Comparison of ENCODE assay signal across 8 mouse cellular contexts in the genomic region with DNA sequence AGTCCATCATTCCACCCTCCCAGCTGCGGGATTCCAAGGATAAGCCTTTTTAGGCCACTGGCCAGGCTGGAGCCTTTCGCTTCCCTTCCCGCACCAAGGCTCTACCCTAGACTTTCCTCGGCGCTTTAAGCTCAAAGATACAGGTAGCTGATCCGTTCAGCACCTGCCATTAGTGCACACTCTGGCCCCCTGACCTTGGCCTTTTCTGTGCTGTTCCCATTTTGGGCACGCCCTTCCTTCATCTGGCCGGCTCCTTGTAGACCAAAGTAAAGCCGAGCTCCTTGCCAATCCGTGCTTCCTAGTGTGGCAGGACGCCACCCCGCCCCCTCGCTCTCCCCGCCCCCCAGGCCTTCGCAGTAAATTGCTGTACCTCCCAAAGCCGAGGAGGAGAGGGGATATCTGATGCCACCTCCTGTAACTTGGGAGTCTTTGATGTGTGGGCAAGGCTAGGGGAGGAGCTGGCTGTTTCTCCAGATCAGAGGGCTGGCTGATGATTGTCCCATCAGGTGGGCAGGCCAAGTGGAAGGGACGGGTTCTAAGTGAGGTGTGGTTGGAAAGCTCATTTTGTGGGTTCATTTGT. TPM values are rescaled to one million over a fixed set of nuclear protein-coding genes. Genes with fewer than 3 reads are reported as not detected.
DNase-seq lines count a peak whose midpoint lies in the region; ATAC-seq lines count a peak whose summit lies in the region.
"Had no signal": no experiment of that assay in that cellular context is flagged by ENCODE, and none has a peak within 500 bp of the region (broad histone marks: within the 10 kb centered on the region; RNA-seq: fewer than 3 reads in every experiment).

No protein-coding gene starts in this region.

- ATAC-seq in midbrain, embryonic 16.5 days, result peak; percentile 9; the same call in 1 of the 2 replicates

- H3K27me3 ChIP-seq in hindbrain, embryonic 10.5 days (ENCODE audit: insufficient read depth, poor library complexity, severe bottlenecking), result peaks cover 75% of the 10 kb centered on the region
- H3K27me3 ChIP-seq in midbrain, embryonic 16.5 days (ENCODE audit: control insufficient read depth, insufficient read depth, low read depth, low read length), result peaks cover 10% of the 10 kb centered on the region

- peak overlapping the region; percentile 78 for H3K4me3 ChIP-seq in hindbrain, embryonic 10.5 days
- H3K4me3 ChIP-seq in midbrain, embryonic 16.5 days (ENCODE audit: low read depth, low read length), result peak overlapping the region; percentile 82
- H3K4me3 ChIP-seq: myocyte had no signal

- H3K9ac ChIP-seq in midbrain, embryonic 16.5 days (ENCODE audit: low read depth, low read length), result peak overlapping the region; percentile 83

- peak; percentile 15 for DNase-seq in left cerebral cortex, postnatal 4 days
- no peak for DNase-seq in left cerebral cortex, adult 11 months (ENCODE audit: low spot score)
- peak; percentile 41 to 49 for DNase-seq in cerebellum, postnatal 10 days
- DNase-seq in hindbrain, embryonic 10.5 days (ENCODE audit: low spot score), result peak; percentile 15
- no peak for DNase-seq in gastrocnemius, postnatal 4 days (ENCODE audit: low spot score in 2 of 2)
- DNase-seq in kidney, adult 9 months, result no peak

- H3K4me2 ChIP-seq in midbrain, embryonic 16.5 days (ENCODE audit: low read length), result peak overlapping the region; percentile 79

- H3K36me3 ChIP-seq in hindbrain, embryonic 10.5 days, result no peaks in the 10 kb centered on the region
- no peaks in the 10 kb centered on the region for H3K36me3 ChIP-seq in midbrain, embryonic 16.5 days (ENCODE audit: control insufficient read depth, insufficient read depth, low read length)

- H3K4me1 ChIP-seq in hindbrain, embryonic 10.5 days (replicated peaks), result peaks cover 17% of the 10 kb centered on the region
- H3K4me1 ChIP-seq in midbrain, embryonic 16.5 days (ENCODE audit: control insufficient read depth, insufficient read depth, low read length), result peaks cover 19% of the 10 kb centered on the region

- no peaks in the 10 kb centered on the region for H3K9me3 ChIP-seq in hindbrain, embryonic 10.5 days
- H3K9me3 ChIP-seq in midbrain, embryonic 16.5 days (replicated peaks; ENCODE audit: control insufficient read depth, low read length, poor library complexity, severe bottlenecking), result no peaks in the 10 kb centered on the region

- WGBS in hindbrain, embryonic 10.5 days, result 2% methylated on average over 17 of the region's 17 CpGs
- WGBS in midbrain, embryonic 16.5 days, result 0% methylated on average over 17 of the region's 17 CpGs

- intact Hi-C loops in left cerebral cortex, postnatal 4 days (cut with DNase I), result loop anchor here (5.0 kb wide), 1 partner anchor 78 kb away; no protein-coding TSS in a partner anchor

- no peak overlapping the region for H3K27ac ChIP-seq in hindbrain, embryonic 10.5 days
- H3K27ac ChIP-seq in midbrain, embryonic 16.5 days (ENCODE audit: low read length), result peak overlapping the region; percentile 88

RNA-seq across cellular contexts. Expression of gene Wfs1, which starts 40.4 kb away (rescaled TPM):
- 10 to 100 TPM; 16.3 to 25.7 TPM for total RNA-seq in left cerebral cortex, postnatal 4 days (2021)
- polyA plus RNA-seq in hindbrain, embryonic 10.5 days (2016; fragmentation: Nextera tagmentation; extraction: Ambion mirVana), result 8.4 and 9.2 TPM in 2 replicates
- 10.3 and 11.1 TPM in 2 replicates for polyA plus RNA-seq in midbrain, embryonic 16.5 days (2015; fragmentation: Nextera tagmentation; extraction: Ambion mirVana)
- total RNA-seq in gastrocnemius, postnatal 4 days (2021), result 10 to 100 TPM; 22.2 TPM

RNA-seq across cellular contexts. Expression of gene Gm1043, which starts 55.8 kb away (rescaled TPM):
- total RNA-seq in left cerebral cortex, postnatal 4 days (2021), result 10 to 100 TPM; 33.2 to 36.8 TPM
- 0.08 TPM in 1 of 2 replicates, not detected in the other for polyA plus RNA-seq in hindbrain, embryonic 10.5 days (2016; fragmentation: Nextera tagmentation; extraction: Ambion mirVana)
- 2.3 and 3.0 TPM in 2 replicates for polyA plus RNA-seq in midbrain, embryonic 16.5 days (2015; fragmentation: Nextera tagmentation; extraction: Ambion mirVana)
- total RNA-seq in gastrocnemius, postnatal 4 days (2021), result not detected
- polyA plus RNA-seq: myocyte had no signal

Comparison
In these comparisons a context has a peak if more than half of its experiments do, and no peak if none do; other contexts are left out.
1. DNase-seq: peak in left cerebral cortex, postnatal 4 days (single experiment), cerebellum, postnatal 10 days (2 of 2) and hindbrain, embryonic 10.5 days (single experiment); none in left cerebral cortex, adult 11 months (single experiment), gastrocnemius, postnatal 4 days (0 of 2) and kidney, adult 9 months (single experiment).
2. RNA of gene Gm1043, which starts 55.8 kb away (total RNA-seq): 33.2 to 36.8 TPM in left cerebral cortex, postnatal 4 days; not detected in gastrocnemius, postnatal 4 days; every median in the first group is over 10 times any median in the second.